Mouse (Mus musculus) midbrain, embryonic 10.5 days (tissue): ENCODE data around the gene Banf2. TPM values are rescaled to one million over a fixed set of nuclear protein-coding genes. Genes with fewer than 3 reads are reported as not detected.

Source experiments
- DNase-seq: peaks from one replicate; pipeline ENCODE4 v3.0.0-alpha.2; 2017; ENCODE audit warnings: low spot score
- H3K27ac ChIP-seq: fragments of 300-500 bp; sonication (generic); replicated peaks from 2 replicates; pipeline ENCODE4 v1.5.1; 2016; ENCODE audit warnings: mild to moderate bottlenecking
- H3K27me3 ChIP-seq: fragments of 300-500 bp; sonication (generic); 2 replicates; pipeline ENCODE4 v1.6.1; 2016; ENCODE audit warnings: low read depth, mild to moderate bottlenecking; ENCODE audit not compliant: poor library complexity, severe bottlenecking
- H3K36me3 ChIP-seq: fragments of 300-500 bp; sonication (generic); 2 replicates; pipeline ENCODE4 v1.6.1; 2016; ENCODE audit warnings: mild to moderate bottlenecking, moderate library complexity
- H3K4me1 ChIP-seq: fragments of 300-500 bp; sonication (generic); 2 replicates; pipeline ENCODE4 v1.6.1; 2016
- H3K4me3 ChIP-seq: fragments of 300-500 bp; sonication (generic); 2 replicates; pipeline ENCODE4 v1.5.1; 2016; ENCODE audit warnings: mild to moderate bottlenecking, moderate library complexity
- H3K9me3 ChIP-seq: fragments of 300-500 bp; sonication (generic); replicated peaks from 2 replicates; pipeline ENCODE4 v1.6.1; 2016; ENCODE audit warnings: mild to moderate bottlenecking
- WGBS: fragments of 180-500 bp; shearing (Covaris S2); methylation state at CpG from one replicate; pipeline ENCODE4 v1.1.7; 2016; 5-methylcytosine and 5-hydroxymethylcytosine counted together
- polyA plus RNA-seq: library from polyadenylated mRNA; unstranded; fragments of >200 nt; fragmentation: Nextera tagmentation; extraction: Ambion mirVana; gene quantifications from 2 replicates; pipeline ENCODE4 v1.2.1, GENCODE M21; 2016

Banf2 gene
- polyA plus RNA-seq, 1 experiment from 2014 or later = not detected

DNA sequence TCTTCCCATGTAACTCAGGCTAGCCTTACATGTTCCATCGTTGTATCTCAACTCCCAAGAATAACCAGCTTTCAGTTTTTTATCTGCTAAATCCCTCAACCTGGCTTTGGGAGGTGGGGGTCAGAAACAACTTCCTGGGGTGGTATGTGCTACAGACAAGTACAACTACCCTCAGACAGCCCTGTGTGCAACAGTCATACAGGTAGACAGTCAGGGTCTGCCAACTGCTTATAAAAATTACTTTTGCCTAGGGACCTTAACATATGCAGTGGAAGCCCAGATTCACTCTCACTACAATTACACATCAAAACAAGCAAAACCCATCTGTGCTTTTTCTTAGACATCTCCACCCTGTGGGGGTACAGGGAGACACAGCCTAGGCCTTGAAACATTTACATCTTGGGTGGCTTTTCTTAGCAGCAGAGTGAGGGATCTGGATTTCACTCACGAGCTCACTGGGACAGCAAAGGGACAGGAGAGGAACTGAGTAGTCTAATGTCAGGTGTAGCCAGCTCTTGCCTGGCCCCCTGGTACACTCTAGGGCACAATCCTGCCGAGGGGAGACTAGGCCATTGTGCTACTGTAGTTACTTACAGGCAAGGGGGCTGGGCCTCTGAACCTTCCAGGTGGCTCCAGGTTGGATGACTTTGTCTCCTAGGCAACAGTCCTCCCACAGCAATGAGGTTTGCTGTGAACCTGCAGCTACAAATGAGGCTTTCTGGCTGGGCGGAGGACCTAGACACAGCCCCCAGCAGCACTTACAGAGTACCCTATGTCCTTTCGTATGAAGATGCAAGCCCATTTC lies 13.1 kb downstream of the Banf2 start:
- H3K4me1 ChIP-seq = 0 out of 2 replicates have a peak, but pooled peaks cover 6% of the 10 kb centered on the region
- H3K27ac ChIP-seq = no peak overlapping the region
- H3K4me3 ChIP-seq = no peak overlapping the region
- 75% methylated on average over 5 of the region's 5 CpGs for WGBS
- H3K9me3 ChIP-seq = peaks cover 15% of the 10 kb centered on the region; the same call in 1 of the 2 replicates
- H3K36me3 ChIP-seq = no peaks in the 10 kb centered on the region
- no peak for DNase-seq
- no peaks in the 10 kb centered on the region for H3K27me3 ChIP-seq

DNA sequence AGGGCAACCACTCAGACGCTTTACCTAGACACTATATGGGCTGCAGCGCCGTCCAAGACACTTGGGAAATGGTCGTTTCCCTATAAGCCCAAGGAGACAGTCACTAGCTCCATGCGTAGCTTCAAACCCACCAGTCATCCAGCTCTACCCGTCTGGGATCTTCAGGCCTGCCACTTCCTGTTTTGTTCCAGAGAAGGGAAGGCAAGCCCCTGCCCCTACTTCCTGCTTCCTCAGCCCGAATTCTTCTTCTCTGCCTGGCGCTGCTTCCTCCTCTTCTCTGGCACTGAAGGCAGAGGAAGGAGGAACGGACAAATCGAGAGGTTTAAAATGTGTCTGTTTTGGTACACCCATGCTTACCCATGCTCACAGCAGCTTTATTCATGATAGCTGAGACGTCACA lies 14.1 kb downstream of the Banf2 start:
- 0 out of 2 replicates have a peak, but pooled peaks cover 6% of the 10 kb centered on the region for H3K4me1 ChIP-seq
- peaks cover 14% of the 10 kb centered on the region; the same call in 1 of the 2 replicates for H3K9me3 ChIP-seq
- no peaks in the 10 kb centered on the region for H3K36me3 ChIP-seq
- no peak overlapping the region for H3K4me3 ChIP-seq
- no peak for DNase-seq
- peak overlapping the region; percentile 47; the same call in 1 of the 2 replicates for H3K27ac ChIP-seq
- WGBS = 83% methylated on average over 11 of the region's 11 CpGs
- no peaks in the 10 kb centered on the region for H3K27me3 ChIP-seq

DNA sequence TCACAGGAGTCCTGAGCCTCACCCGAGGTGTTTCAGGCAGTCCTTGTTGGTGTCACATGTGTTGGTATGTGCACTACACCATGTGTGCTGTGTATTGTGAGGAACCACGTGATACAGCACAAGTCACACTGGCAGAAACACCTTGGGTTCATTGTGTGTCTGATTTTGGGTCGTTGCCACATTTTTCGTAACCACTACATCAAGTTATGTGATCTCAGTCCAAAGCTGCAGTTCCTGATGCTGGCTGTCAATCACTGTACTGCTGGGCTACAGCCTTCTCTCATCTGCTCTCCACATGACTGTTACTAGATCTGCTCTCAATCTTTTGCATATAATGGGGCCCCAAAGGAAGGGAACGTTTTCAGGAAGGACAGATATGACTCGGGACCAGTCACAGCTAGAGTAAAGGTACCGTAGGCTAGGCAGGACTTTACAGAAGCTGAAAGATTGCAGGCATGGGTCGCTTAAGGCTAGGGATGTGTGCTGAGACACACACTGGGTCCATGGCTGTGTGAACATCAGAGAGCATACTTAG lies 17.4 kb downstream of the Banf2 start:
- Histone ChIP-seq H3K9me3 (no peaks in the 10 kb centered on the region), H3K4me1 (0 out of 2 replicates have a peak, but pooled peaks cover 6% of the 10 kb centered on the region), H3K27ac (no peak overlapping the region), H3K4me3 (no peak overlapping the region), H3K36me3 (no peaks in the 10 kb centered on the region), H3K27me3 (no peaks in the 10 kb centered on the region)
- WGBS = 85% methylated on average over 8 of the region's 8 CpGs
- DNase-seq = no peak

DNA sequence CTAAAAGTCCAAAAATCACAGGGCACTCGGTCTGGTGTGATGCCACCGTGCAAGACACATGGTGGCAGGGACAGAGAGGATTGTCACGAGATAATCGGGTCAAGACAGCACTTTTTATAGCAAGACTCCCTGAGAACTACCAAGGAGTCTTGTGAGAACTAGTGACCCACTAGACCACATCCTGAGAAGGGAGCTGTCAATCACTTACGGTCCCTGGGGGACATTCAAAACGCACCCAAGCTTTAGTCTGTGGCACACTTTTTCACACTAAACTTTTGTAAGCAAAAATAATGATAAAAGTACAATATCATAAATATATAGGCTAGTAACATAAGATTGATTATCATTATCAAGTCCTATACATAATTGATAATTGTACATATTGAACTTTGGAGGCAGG lies 18.0 kb downstream of the Banf2 start:
- Histone ChIP-seq H3K36me3 (no peaks in the 10 kb centered on the region), H3K27ac (no peak overlapping the region), H3K4me1 (0 out of 2 replicates have a peak, but pooled peaks cover 6% of the 10 kb centered on the region), H3K9me3 (no peaks in the 10 kb centered on the region), H3K27me3 (no peaks in the 10 kb centered on the region), H3K4me3 (no peak overlapping the region)
- DNase-seq = no peak
- WGBS = 92% methylated on average over 6 of the region's 6 CpGs

DNA sequence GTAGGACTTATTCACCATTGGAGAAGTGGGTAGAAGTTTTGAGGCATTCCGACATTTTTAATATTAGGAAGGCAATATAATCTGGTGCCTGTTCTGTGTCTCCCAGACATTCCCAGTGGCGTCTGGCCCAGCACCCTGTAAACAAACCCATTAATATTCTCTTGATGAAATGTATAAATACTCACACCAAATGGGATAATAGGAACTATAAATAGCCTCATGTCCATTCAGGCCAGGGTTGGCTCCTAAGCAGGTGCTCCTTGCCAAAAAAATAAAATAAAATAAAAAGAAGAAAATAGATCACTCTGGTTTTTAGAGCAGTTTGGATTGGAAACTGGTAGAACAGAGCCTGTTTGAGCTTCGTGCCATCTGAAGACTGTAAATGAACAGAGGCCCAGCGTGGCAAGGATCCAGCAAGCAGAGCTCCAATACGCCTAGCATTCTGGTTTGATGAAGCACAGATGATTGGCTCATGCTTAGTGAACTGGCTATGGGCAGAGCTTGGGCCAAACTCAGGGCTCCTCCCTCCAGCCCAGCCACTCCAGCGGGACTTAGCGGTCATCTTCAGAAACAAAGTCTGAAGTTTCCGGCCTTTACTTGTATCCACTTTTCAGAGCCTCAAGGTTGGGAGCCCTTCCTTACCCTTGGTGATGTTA lies 19.7 kb downstream of the Banf2 start:
- H3K27ac ChIP-seq = no peak overlapping the region
- no peak overlapping the region for H3K4me3 ChIP-seq
- 91% methylated on average over 8 of the region's 8 CpGs for WGBS
- no peaks in the 10 kb centered on the region for H3K36me3 ChIP-seq
- H3K27me3 ChIP-seq = no peaks in the 10 kb centered on the region
- no peaks in the 10 kb centered on the region for H3K4me1 ChIP-seq
- no peak for DNase-seq
- no peaks in the 10 kb centered on the region for H3K9me3 ChIP-seq

DNA sequence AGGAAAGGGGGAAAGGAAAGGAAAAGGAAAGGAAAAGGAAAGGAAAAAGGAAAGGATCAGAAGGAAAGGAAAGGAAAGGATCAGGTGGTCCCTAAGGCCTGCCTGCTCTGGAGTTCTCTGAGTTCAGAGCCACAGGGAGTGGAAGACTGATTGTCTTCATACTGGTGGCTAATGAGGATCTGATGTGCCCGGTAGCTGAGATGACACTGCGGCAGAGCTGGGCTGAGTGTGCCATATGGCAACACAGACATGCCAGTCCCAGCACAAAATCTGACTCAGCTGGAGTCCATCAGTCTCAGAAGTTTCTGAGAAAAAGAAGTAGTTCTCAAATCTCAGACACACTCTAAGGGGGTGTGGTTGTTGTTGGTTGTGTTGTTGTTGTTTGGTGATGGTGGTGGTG lies 24.9 kb downstream of the Banf2 start:
- H3K4me3 ChIP-seq = no peak overlapping the region
- DNase-seq = no peak
- H3K36me3 ChIP-seq = no peaks in the 10 kb centered on the region
- no peaks in the 10 kb centered on the region for H3K27me3 ChIP-seq
- no peaks in the 10 kb centered on the region for H3K9me3 ChIP-seq
- H3K4me1 ChIP-seq = no peaks in the 10 kb centered on the region
- H3K27ac ChIP-seq = no peak overlapping the region
- 71% methylated on average over 2 of the region's 2 CpGs for WGBS

DNA sequence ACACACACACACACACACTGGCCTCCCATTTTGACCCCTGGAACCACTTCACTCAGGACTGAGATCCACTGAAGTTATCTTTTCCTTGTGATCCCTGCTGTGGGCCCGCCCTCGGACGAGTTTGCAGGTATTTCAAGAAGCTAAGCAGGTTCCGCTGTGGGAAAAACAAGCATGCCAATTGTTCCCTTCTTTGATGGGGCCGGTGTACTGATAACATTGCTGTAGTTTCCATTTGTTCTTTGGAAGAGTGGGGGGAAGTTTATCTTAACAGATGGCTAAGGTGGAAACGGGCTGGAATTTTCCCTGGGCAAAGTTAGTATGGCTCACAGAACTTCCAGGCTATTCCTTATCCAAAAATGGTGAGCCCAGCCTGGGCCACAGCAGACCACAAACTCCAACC lies 28.8 kb downstream of the Banf2 start:
- no peaks in the 10 kb centered on the region for H3K4me1 ChIP-seq
- H3K36me3 ChIP-seq = no peaks in the 10 kb centered on the region
- 79% methylated on average over 6 of the region's 6 CpGs for WGBS
- no peaks in the 10 kb centered on the region for H3K9me3 ChIP-seq
- DNase-seq = no peak
- H3K27ac ChIP-seq = no peak overlapping the region
- H3K4me3 ChIP-seq = no peak overlapping the region
- H3K27me3 ChIP-seq = no peaks in the 10 kb centered on the region

DNA sequence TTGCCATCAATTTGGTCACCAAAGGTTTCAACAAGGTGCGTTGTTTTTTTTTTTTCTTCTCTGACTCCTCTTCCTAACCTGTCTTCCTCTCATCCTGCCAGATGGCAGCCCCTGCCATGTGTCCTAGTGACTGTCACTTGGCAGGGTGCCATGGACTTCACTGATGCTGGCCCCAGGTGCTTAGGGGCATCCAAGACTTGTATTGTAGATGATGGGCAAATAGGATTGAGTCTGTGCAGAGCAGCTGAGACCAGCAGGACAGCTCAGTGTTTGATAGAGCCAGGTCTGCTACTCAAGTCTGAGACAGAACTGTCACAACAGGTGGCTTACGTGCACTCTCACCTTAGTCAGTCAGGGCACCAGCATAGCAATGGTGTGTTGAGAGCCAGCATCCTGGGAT lies 32.6 kb downstream of the Banf2 start:
- Histone ChIP-seq H3K9me3 (no peaks in the 10 kb centered on the region), H3K4me1 (0 out of 2 replicates have a peak, but pooled peaks cover 2% of the 10 kb centered on the region), H3K27ac (no peak overlapping the region), H3K4me3 (no peak overlapping the region), H3K27me3 (no peaks in the 10 kb centered on the region), H3K36me3 (no peaks in the 10 kb centered on the region)
- DNase-seq = no peak
- 94% methylated on average over 2 of the region's 2 CpGs for WGBS

DNA sequence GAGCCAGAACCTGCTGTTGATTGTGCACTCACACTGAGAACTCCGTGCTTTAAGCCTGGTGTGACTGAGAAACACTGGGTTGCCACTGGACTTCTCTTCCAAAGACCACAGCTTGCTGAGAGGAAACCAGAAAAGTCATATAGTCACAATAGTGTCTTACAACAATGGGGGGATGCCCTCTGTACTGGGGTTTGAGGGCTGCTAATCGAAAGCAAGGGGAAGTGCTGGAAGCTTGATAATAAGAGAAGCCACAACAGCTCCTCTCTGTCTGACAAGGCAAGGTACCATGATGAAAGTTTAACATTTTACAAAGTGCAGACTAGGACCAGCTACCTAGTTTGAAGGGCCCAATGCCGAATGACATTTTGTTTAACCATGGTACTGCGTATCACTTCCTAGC lies 36.8 kb downstream of the Banf2 start:
- peaks cover 10% of the 10 kb centered on the region for H3K4me1 ChIP-seq
- no peak overlapping the region for H3K4me3 ChIP-seq
- no peaks in the 10 kb centered on the region for H3K27me3 ChIP-seq
- 89% methylated on average over 4 of the region's 4 CpGs for WGBS
- H3K9me3 ChIP-seq = no peaks in the 10 kb centered on the region
- DNase-seq = no peak
- H3K36me3 ChIP-seq = no peaks in the 10 kb centered on the region
- no peak overlapping the region for H3K27ac ChIP-seq

DNA sequence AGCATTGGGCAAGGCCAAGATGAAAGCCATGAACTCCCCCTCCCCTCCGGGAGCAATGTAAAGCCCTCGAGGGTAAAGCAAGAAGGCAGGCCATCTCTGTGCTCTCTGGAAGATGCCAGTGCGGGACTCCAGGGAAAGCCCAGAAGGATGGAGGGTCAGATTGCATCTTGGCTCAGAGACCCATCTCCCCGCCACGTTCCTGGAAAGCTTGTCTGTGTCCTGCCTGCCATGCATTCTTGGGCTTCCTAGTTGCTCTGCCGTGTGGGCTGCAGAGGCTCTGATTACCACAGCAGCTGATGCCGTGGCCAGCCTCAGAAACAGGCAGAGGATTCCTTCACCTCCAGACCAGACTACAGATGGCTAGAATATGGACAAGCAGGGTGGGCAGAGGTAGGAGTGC lies 37.6 kb downstream of the Banf2 start:
- DNase-seq = no peak
- Histone ChIP-seq H3K4me3 (no peak overlapping the region), H3K36me3 (no peaks in the 10 kb centered on the region), H3K27me3 (no peaks in the 10 kb centered on the region), H3K9me3 (no peaks in the 10 kb centered on the region), H3K4me1 (peaks cover 10% of the 10 kb centered on the region), H3K27ac (no peak overlapping the region)
- WGBS = 76% methylated on average over 7 of the region's 7 CpGs

DNA sequence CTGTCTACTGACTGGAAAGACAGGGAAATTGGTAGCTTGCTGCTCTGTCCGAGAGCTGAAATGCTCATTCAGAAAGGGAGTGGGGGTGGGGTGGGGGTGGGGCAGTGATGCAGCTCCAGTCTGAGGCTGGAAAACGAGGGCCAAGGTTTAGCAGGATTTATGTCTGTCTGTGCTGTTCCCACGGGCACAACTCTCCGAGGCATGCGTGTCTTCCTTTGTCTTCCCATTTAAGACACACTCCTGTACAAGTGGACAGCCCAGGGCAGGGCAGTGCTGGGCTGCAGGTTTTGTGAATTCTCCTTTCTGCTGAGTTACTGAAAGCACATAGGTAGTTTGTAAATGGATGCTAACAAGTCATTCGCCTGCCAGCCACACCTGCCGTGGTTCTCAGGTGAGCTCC lies 39.8 kb downstream of the Banf2 start:
- no peak for DNase-seq
- H3K36me3 ChIP-seq = no peaks in the 10 kb centered on the region
- H3K4me1 ChIP-seq = peaks cover 10% of the 10 kb centered on the region
- 50% methylated on average over 7 of the region's 7 CpGs for WGBS
- no peaks in the 10 kb centered on the region for H3K9me3 ChIP-seq
- no peaks in the 10 kb centered on the region for H3K27me3 ChIP-seq
- no peak overlapping the region for H3K4me3 ChIP-seq
- H3K27ac ChIP-seq = no peak overlapping the region

DNA sequence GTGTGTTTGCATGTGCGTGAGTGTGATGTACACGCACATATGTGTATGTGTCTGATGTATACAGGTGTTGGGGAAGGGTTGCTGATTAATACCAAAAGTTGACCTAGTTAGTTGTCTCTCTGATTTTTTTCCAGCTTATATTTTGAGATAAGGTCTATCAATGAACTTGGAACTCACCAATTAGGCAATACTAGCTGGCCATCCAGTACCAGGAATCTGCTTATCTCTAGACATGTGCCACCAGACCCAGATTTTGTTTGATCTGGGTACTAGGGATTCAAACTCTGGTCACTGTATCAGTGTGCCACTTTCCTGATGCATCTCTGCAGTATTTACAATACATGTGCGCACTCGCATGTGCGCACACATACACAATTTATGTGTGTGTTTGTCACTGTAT lies 41.2 kb downstream of the Banf2 start:
- no peaks in the 10 kb centered on the region for H3K27me3 ChIP-seq
- 94% methylated on average over 5 of the region's 5 CpGs for WGBS
- H3K4me3 ChIP-seq = no peak overlapping the region
- no peaks in the 10 kb centered on the region for H3K36me3 ChIP-seq
- H3K9me3 ChIP-seq = no peaks in the 10 kb centered on the region
- DNase-seq = no peak
- no peak overlapping the region for H3K27ac ChIP-seq
- peaks cover 20% of the 10 kb centered on the region for H3K4me1 ChIP-seq

DNA sequence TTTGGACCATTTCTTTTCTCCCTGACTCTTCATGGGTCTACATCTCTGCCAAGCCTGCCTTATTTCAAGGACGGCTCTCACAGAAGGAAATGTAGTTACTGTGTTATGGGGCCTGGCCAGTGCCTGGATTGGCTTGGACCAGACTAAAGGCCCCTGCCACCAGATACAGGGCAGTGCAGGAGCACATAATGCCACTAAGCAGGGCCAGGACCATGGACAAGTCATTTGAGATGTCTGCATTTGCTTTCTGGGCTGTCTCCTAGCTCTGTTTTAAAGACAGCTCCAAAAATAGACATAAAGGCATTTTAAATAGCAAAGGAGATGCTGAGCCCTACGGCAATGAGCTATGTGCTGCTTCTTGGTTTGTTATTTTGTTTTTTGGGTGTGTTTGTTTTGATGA lies 43.8 kb downstream of the Banf2 start:
- no peak for DNase-seq
- 79% methylated on average over 2 of the region's 2 CpGs for WGBS

More for the DNA sequence above, 43.8 kb downstream of the Banf2 start:
- H3K4me1 ChIP-seq = peaks cover 18% of the 10 kb centered on the region
- no peaks in the 10 kb centered on the region for H3K9me3 ChIP-seq
- H3K36me3 ChIP-seq = no peaks in the 10 kb centered on the region
- no peaks in the 10 kb centered on the region for H3K27me3 ChIP-seq
- no peak overlapping the region for H3K4me3 ChIP-seq
- H3K27ac ChIP-seq = no peak overlapping the region
